Mouse (Mus musculus): ENCODE results near the gene Morn4. TPM values are rescaled to one million over a fixed set of nuclear protein-coding genes. Genes with fewer than 3 reads are reported as not detected.
A peak's percentile ranks its signal among the peaks of the same experiment; 100 is the strongest.
"Not testable (repeated sequence)": the region's sequence is repeated elsewhere in the genome, so short reads cannot be mapped to it uniquely, and the experiment has no call there.

The Morn4 gene
- polyA plus RNA-seq, 1 experiment from 2014 or later: 24.2 TPM

DNA sequence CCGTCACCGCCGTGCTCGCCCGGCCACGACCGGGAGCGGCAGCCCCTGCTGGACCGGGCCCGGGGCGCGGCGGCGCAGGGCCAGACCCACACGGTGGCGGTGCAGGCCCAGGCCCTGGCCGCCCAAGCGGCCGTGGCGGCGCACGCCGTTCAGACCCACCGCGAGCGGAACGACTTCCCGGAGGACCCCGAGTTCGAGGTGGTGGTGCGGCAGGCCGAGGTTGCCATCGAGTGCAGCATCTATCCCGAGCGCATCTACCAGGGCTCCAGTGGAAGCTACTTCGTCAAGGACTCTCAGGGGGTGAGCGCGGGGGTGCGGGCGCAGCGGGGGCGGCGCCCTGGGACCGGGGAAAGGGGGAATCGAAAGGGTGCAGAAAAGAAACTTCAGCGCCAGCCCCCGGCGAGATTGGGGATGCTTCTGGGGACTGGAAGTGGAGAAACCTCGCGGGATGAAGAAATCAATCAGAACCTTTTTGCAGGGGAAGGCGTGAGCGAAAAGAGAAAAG lies 4.5 kb upstream of the Morn4 start:
- Histone ChIP-seq H3K4me3 (ENCODE audit: low read depth, low read length) (peak overlapping the region; percentile 87), H3K9ac (ENCODE audit: low read length) (peak overlapping the region; percentile 79), H3K9me3 (ENCODE audit: control insufficient read depth, low read length) (no peaks in the 10 kb centered on the region), H3K27ac (ENCODE audit: low read depth) (peak overlapping the region; percentile 86), H3K4me1 (replicated peaks; ENCODE audit: control insufficient read depth, insufficient read depth, low read length) (peaks cover 26% of the 10 kb centered on the region), H3K4me2 (ENCODE audit: low read length) (peak overlapping the region; percentile 74), H3K27me3 (replicated peaks; ENCODE audit: control insufficient read depth, insufficient read depth, low read length) (no peaks in the 10 kb centered on the region), H3K36me3 (ENCODE audit: control insufficient read depth, insufficient read depth, low read length) (peaks cover 17% of the 10 kb centered on the region; the same call in 1 of the 2 replicates)
- DNase-seq (ENCODE audit: low spot score): no peak
- peak; percentile 71 for ATAC-seq (replicated peaks; ENCODE audit: low FRiP score, low TSS enrichment, low read depth)
- WGBS: under 1% methylated on average over 49 of the region's 52 CpGs

DNA sequence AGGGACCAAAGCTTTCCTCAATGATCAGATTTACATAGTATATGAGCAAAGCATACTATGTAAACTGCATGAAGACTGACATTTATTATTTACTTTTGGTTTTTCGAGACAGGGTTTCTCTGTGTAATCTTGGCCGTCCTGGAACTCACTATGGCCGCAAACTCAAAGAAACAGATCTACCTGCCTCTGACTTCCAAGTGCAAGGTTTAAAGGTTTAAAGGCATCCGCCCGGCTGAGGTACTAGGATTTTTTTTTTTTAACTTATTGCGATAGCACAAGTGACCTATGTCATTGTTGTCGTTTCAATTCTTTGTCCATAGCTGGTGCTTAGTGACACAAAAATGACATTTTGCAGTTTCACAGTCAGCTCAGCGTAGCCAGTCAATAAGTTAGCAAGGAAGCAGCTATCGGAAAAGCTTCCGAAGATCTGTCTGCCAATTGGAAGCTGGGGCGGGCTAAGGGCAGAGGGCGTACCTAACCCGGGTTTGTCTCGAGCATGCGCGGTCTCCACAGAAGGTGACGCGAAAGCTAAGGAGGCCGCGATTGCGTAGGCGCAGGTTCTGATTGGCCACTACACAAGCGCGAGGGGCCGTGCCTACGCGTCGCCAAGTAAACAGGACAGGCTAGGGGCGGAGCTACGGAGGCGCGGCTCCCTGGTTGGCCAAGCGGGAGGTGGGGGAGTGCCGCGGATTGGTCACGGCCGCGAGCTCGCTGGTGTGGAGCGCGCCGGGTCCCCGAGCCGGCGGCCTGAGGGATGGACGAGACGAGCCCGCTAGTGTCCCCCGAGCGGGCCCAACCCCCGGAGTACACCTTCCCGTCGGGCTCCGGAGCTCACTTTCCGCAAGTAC lies 3.8 kb upstream of the Morn4 start, which contains the start of gene Pi4k2a:
Gene Pi4k2a (plus strand): TSS at position 723 of the 848 bp plus-strand sequence.
- Histone ChIP-seq H3K27ac (ENCODE audit: low read depth) (peak within 1 kb of the TSS; percentile 86), H3K4me3 (ENCODE audit: low read depth, low read length) (peak within 1 kb of the TSS; percentile 87), H3K9me3 (ENCODE audit: control insufficient read depth, low read length) (no peaks in the 10 kb centered on the region), H3K4me2 (ENCODE audit: low read length) (peak within 1 kb of the TSS; percentile 77), H3K9ac (ENCODE audit: low read length) (peak within 1 kb of the TSS; percentile 79), H3K27me3 (replicated peaks; ENCODE audit: control insufficient read depth, insufficient read depth, low read length) (no peaks in the 10 kb centered on the region), H3K36me3 (ENCODE audit: control insufficient read depth, insufficient read depth, low read length) (peaks cover 14% of the 10 kb centered on the region; the same call in 1 of the 2 replicates), H3K4me1 (replicated peaks; ENCODE audit: control insufficient read depth, insufficient read depth, low read length) (peaks cover 29% of the 10 kb centered on the region)
- WGBS: under 1% methylated on average over 54 of the region's 55 CpGs
- DNase-seq (ENCODE audit: low spot score) (peak; percentile 94), ATAC-seq (replicated peaks; ENCODE audit: low FRiP score, low TSS enrichment, low read depth) (peak; percentile 96)

GRCm38 (mm10) chr19:42089103-42089747 lies 3.1 kb upstream of the Morn4 start:
- DNase-seq (ENCODE audit: low spot score) (peak; percentile 66), ATAC-seq (replicated peaks; ENCODE audit: low FRiP score, low TSS enrichment, low read depth) (no peak)
- H3K9me3 ChIP-seq (ENCODE audit: control insufficient read depth, low read length): no peaks in the 10 kb centered on the region
- H3K9ac ChIP-seq (ENCODE audit: low read length): peak overlapping the region; percentile 14; the same call in 1 of the 2 replicates
- H3K27me3 ChIP-seq (replicated peaks; ENCODE audit: control insufficient read depth, insufficient read depth, low read length): no peaks in the 10 kb centered on the region
- H3K4me1 ChIP-seq (replicated peaks; ENCODE audit: control insufficient read depth, insufficient read depth, low read length): peaks cover 29% of the 10 kb centered on the region
- H3K4me2 ChIP-seq (ENCODE audit: low read length): peak overlapping the region; percentile 77
- H3K4me3 ChIP-seq (ENCODE audit: low read depth, low read length): peak overlapping the region; percentile 87
- peak overlapping the region; percentile 86 for H3K27ac ChIP-seq (ENCODE audit: low read depth)
- WGBS: 17% methylated on average over 14 of the region's 14 CpGs
- peaks cover 10% of the 10 kb centered on the region; the same call in 1 of the 2 replicates for H3K36me3 ChIP-seq (ENCODE audit: control insufficient read depth, insufficient read depth, low read length)

DNA sequence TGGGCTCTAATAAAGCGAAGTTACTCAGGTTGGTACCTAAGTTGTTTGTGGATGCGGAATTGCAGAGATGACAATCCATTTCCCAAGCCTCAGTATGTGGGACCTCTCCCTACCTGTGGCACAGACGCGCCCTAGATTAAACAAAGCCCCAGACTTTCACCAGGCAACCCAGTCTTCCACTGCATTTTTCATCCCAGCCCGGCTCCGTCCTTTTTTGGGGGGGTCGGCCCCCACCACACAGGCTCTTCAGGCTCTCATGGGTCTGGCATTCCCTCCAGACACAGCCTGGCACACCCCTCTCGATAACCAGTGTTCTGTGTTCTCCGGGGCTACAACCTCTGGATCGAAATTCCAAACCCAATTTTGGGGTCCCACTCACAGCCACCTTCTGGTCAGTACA lies 467 bp downstream of the Morn4 start:
- H3K27ac ChIP-seq (ENCODE audit: low read depth): no peak overlapping the region

GRCm38 (mm10) chr19:42081613-42082012 lies 4.5 kb downstream of the Morn4 start:
- H3K36me3 ChIP-seq (ENCODE audit: control insufficient read depth, insufficient read depth, low read length); H3K4me1 ChIP-seq (replicated peaks; ENCODE audit: control insufficient read depth, insufficient read depth, low read length); ATAC-seq (replicated peaks; ENCODE audit: low FRiP score, low TSS enrichment, low read depth); DNase-seq (ENCODE audit: low spot score); H3K4me3 ChIP-seq (ENCODE audit: low read depth, low read length); H3K9me3 ChIP-seq (ENCODE audit: control insufficient read depth, low read length); H3K9ac ChIP-seq (ENCODE audit: low read length); H3K4me2 ChIP-seq (ENCODE audit: low read length); H3K27me3 ChIP-seq (replicated peaks; ENCODE audit: control insufficient read depth, insufficient read depth, low read length); H3K27ac ChIP-seq (ENCODE audit: low read depth): not testable (repeated sequence)
- WGBS: 91% methylated on average over 5 of the region's 5 CpGs

More for the DNA sequence above, 467 bp downstream of the Morn4 start:
- peak; percentile 53 for DNase-seq (ENCODE audit: low spot score)
- Histone ChIP-seq H3K4me1 (replicated peaks; ENCODE audit: control insufficient read depth, insufficient read depth, low read length) (peaks cover 17% of the 10 kb centered on the region), H3K4me3 (ENCODE audit: low read depth, low read length) (peak overlapping the region; percentile 76), H3K27me3 (replicated peaks; ENCODE audit: control insufficient read depth, insufficient read depth, low read length) (no peaks in the 10 kb centered on the region), H3K9me3 (ENCODE audit: control insufficient read depth, low read length) (no peaks in the 10 kb centered on the region), H3K4me2 (ENCODE audit: low read length) (peak overlapping the region; percentile 94), H3K36me3 (ENCODE audit: control insufficient read depth, insufficient read depth, low read length) (no peaks in the 10 kb centered on the region), H3K9ac (ENCODE audit: low read length) (peak overlapping the region; percentile 53)
- ATAC-seq (replicated peaks; ENCODE audit: low FRiP score, low TSS enrichment, low read depth): no peak
- 6% methylated on average over 10 of the region's 10 CpGs for WGBS

- Histone ChIP-seq H3K4me2 (ENCODE audit: low read length) (no peak overlapping the region), H3K27me3 (replicated peaks; ENCODE audit: control insufficient read depth, insufficient read depth, low read length) (no peaks in the 10 kb centered on the region), H3K27ac (ENCODE audit: low read depth) (no peak overlapping the region), H3K36me3 (ENCODE audit: control insufficient read depth, insufficient read depth, low read length) (peaks cover 12% of the 10 kb centered on the region), H3K9me3 (ENCODE audit: control insufficient read depth, low read length) (no peaks in the 10 kb centered on the region), H3K4me1 (replicated peaks; ENCODE audit: control insufficient read depth, insufficient read depth, low read length) (peaks cover 1% of the 10 kb centered on the region; the same call in 1 of the 2 replicates), H3K4me3 (ENCODE audit: low read depth, low read length) (no peak overlapping the region), H3K9ac (ENCODE audit: low read length) (no peak overlapping the region)
- ATAC-seq (replicated peaks; ENCODE audit: low FRiP score, low TSS enrichment, low read depth) (no peak), DNase-seq (ENCODE audit: low spot score) (peak; percentile 36)
- 86% methylated on average over 11 of the region's 11 CpGs for WGBS
Measured at GRCm38 (mm10) chr19:42080469-42080868, 5.7 kb downstream of the Morn4 start.

DNA sequence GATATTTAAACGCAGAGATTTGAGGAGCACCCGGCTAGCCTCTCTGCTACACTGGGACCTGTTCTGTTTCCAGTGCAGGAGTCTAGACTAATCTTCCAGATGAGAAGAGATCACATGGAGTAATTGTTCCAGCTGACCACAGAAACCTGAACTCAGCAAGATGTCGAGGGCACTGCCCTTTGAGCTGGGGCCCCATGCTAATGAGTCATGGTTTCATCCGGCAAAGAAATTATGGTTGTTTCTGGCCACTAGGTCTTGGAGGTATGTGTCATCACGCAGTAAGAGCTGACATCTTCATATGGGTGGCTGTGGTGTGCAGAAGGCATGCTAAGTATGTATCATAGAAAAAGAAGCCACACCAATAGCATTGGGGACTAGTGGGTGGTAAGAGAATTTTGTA lies 6.2 kb downstream of the Morn4 start:
- Histone ChIP-seq H3K9me3 (ENCODE audit: control insufficient read depth, low read length) (no peaks in the 10 kb centered on the region), H3K4me1 (replicated peaks; ENCODE audit: control insufficient read depth, insufficient read depth, low read length) (no peaks in the 10 kb centered on the region), H3K9ac (ENCODE audit: low read length) (no peak overlapping the region), H3K4me2 (ENCODE audit: low read length) (no peak overlapping the region), H3K27ac (ENCODE audit: low read depth) (no peak overlapping the region), H3K27me3 (replicated peaks; ENCODE audit: control insufficient read depth, insufficient read depth, low read length) (no peaks in the 10 kb centered on the region), H3K36me3 (ENCODE audit: control insufficient read depth, insufficient read depth, low read length) (peaks cover 17% of the 10 kb centered on the region), H3K4me3 (ENCODE audit: low read depth, low read length) (no peak overlapping the region)
- ATAC-seq (replicated peaks; ENCODE audit: low FRiP score, low TSS enrichment, low read depth) (no peak), DNase-seq (ENCODE audit: low spot score) (peak; percentile 43)
- whole genome bisulfite sequencing: 76% methylated on average over 5 of the region's 5 CpGs

- peaks cover 22% of the 10 kb centered on the region for H3K36me3 ChIP-seq (ENCODE audit: control insufficient read depth, insufficient read depth, low read length)
- ATAC-seq (replicated peaks; ENCODE audit: low FRiP score, low TSS enrichment, low read depth): no peak
- 94% methylated on average over 12 of the region's 12 CpGs for WGBS
- no peak overlapping the region for H3K4me3 ChIP-seq (ENCODE audit: low read depth, low read length)
- no peak for DNase-seq (ENCODE audit: low spot score)
- no peak overlapping the region for H3K9ac ChIP-seq (ENCODE audit: low read length)
- H3K27ac ChIP-seq (ENCODE audit: low read depth): no peak overlapping the region
- no peaks in the 10 kb centered on the region for H3K4me1 ChIP-seq (replicated peaks; ENCODE audit: control insufficient read depth, insufficient read depth, low read length)
- H3K4me2 ChIP-seq (ENCODE audit: low read length): no peak overlapping the region
- H3K9me3 ChIP-seq (ENCODE audit: control insufficient read depth, low read length): no peaks in the 10 kb centered on the region
- no peaks in the 10 kb centered on the region for H3K27me3 ChIP-seq (replicated peaks; ENCODE audit: control insufficient read depth, insufficient read depth, low read length)
Measured at GRCm38 (mm10) chr19:42079006-42079405, 7.2 kb downstream of the Morn4 start.

Data from intestine, embryonic 14.5 days (tissue).